Mouse (Mus musculus): Measurements from ENCODE around the gene Jmjd7. TPM values are rescaled to one million over a fixed set of nuclear protein-coding genes. Genes with fewer than 3 reads are reported as not detected.

Gene Jmjd7
- total RNA-seq, 1 experiment: 7.2 TPM

GRCm38 (mm10) chr2:120011462-120012200 is 15.7 kb upstream of the Jmjd7 start:
- in situ Hi-C loops (cut with MboI; ENCODE audit: low sequenced_read_pairs in 2 of 2, unreplicated experiment in 2 of 2): no loop called here
- no peak overlapping the region for H3K27ac ChIP-seq (ENCODE audit: insufficient read depth, low read depth, low read length, poor library complexity, severe bottlenecking)
- H3K9me3 ChIP-seq (ENCODE audit: control insufficient read depth, insufficient read depth, low read depth, low read length): no peaks in the 10 kb centered on the region
- H3K4me1 ChIP-seq (ENCODE audit: control insufficient read depth in 2 of 2, insufficient read depth in 2 of 2, low read length in 2 of 2, poor library complexity in 1 of 2): 0 out of 4 replicates have a peak, but pooled peaks cover 0 to 1% of the 10 kb centered on the region in 2 experiments
- peak; percentile 34 for DNase-seq (ENCODE audit: low read depth, low spot score)
- H3K36me3 ChIP-seq (ENCODE audit: control insufficient read depth, insufficient read depth, low read length, poor library complexity, severe bottlenecking): no peaks in the 10 kb centered on the region
- no peak overlapping the region for H3K9ac ChIP-seq (ENCODE audit: insufficient read depth, low read depth, low read length, poor library complexity, severe bottlenecking)
- H3K4me3 ChIP-seq (ENCODE audit: insufficient read depth in 1 of 2, low read depth in 1 of 2, low read length in 2 of 2, poor library complexity in 1 of 2, severe bottlenecking in 1 of 2): no peak overlapping the region
- TF ChIP-seq ZC3H11A (IDR thresholded peaks at IDR 0.05; ENCODE audit: borderline replicate concordance, low read depth, low read length): no peak
- no peak for TF ChIP-seq ZNF384 (IDR thresholded peaks at IDR 0.05; ENCODE audit: low read depth, low read length)
- no peak for TF ChIP-seq HCFC1 (IDR thresholded peaks at IDR 0.05; ENCODE audit: borderline replicate concordance, insufficient read depth, low read length)
- no peak for TF ChIP-seq CHD2 (IDR thresholded peaks at IDR 0.05; ENCODE audit: low read depth, low read length)
- no peak for TF ChIP-seq MAFK (IDR thresholded peaks at IDR 0.05; ENCODE audit: insufficient read depth, low read depth, low read length)

GRCm38 (mm10) chr2:120012924-120013323 is 14.4 kb upstream of the Jmjd7 start:
- no peak for DNase-seq (ENCODE audit: low read depth, low spot score)
- Histone ChIP-seq H3K9me3 (ENCODE audit: control insufficient read depth, insufficient read depth, low read depth, low read length) (no peaks in the 10 kb centered on the region), H3K36me3 (ENCODE audit: control insufficient read depth, insufficient read depth, low read length, poor library complexity, severe bottlenecking) (no peaks in the 10 kb centered on the region), H3K4me1 (ENCODE audit: control insufficient read depth in 2 of 2, insufficient read depth in 2 of 2, low read length in 2 of 2, poor library complexity in 1 of 2) (no peaks in the 10 kb centered on the region), H3K9ac (ENCODE audit: insufficient read depth, low read depth, low read length, poor library complexity, severe bottlenecking) (no peak overlapping the region), H3K27ac (ENCODE audit: insufficient read depth, low read depth, low read length, poor library complexity, severe bottlenecking) (no peak overlapping the region), H3K4me3 (ENCODE audit: insufficient read depth in 1 of 2, low read depth in 1 of 2, low read length in 2 of 2, poor library complexity in 1 of 2, severe bottlenecking in 1 of 2) (no peak overlapping the region)
- TF ChIP-seq CHD2 (IDR thresholded peaks at IDR 0.05; ENCODE audit: low read depth, low read length) (no peak), ZC3H11A (IDR thresholded peaks at IDR 0.05; ENCODE audit: borderline replicate concordance, low read depth, low read length) (no peak), MAFK (IDR thresholded peaks at IDR 0.05; ENCODE audit: insufficient read depth, low read depth, low read length) (no peak), ZNF384 (IDR thresholded peaks at IDR 0.05; ENCODE audit: low read depth, low read length) (no peak), HCFC1 (IDR thresholded peaks at IDR 0.05; ENCODE audit: borderline replicate concordance, insufficient read depth, low read length) (no peak)
- in situ Hi-C loops (cut with MboI; ENCODE audit: low sequenced_read_pairs in 2 of 2, unreplicated experiment in 2 of 2): no loop called here

- TF ChIP-seq ZC3H11A (IDR thresholded peaks at IDR 0.05; ENCODE audit: borderline replicate concordance, low read depth, low read length) (no peak), MAFK (IDR thresholded peaks at IDR 0.05; ENCODE audit: insufficient read depth, low read depth, low read length) (no peak), ZNF384 (IDR thresholded peaks at IDR 0.05; ENCODE audit: low read depth, low read length) (no peak), CHD2 (IDR thresholded peaks at IDR 0.05; ENCODE audit: low read depth, low read length) (no peak), HCFC1 (IDR thresholded peaks at IDR 0.05; ENCODE audit: borderline replicate concordance, insufficient read depth, low read length) (no peak)
- no peaks in the 10 kb centered on the region for H3K9me3 ChIP-seq (ENCODE audit: control insufficient read depth, insufficient read depth, low read depth, low read length)
- H3K4me1 ChIP-seq (ENCODE audit: control insufficient read depth in 2 of 2, insufficient read depth in 2 of 2, low read length in 2 of 2, poor library complexity in 1 of 2): no peaks in the 10 kb centered on the region
- H3K27ac ChIP-seq (ENCODE audit: insufficient read depth, low read depth, low read length, poor library complexity, severe bottlenecking): no peak overlapping the region
- no peak for DNase-seq (ENCODE audit: low read depth, low spot score)
- in situ Hi-C loops (cut with MboI; ENCODE audit: low sequenced_read_pairs in 2 of 2, unreplicated experiment in 2 of 2): no loop called here
- no peak overlapping the region for H3K4me3 ChIP-seq (ENCODE audit: insufficient read depth in 1 of 2, low read depth in 1 of 2, low read length in 2 of 2, poor library complexity in 1 of 2, severe bottlenecking in 1 of 2)
- H3K36me3 ChIP-seq (ENCODE audit: control insufficient read depth, insufficient read depth, low read length, poor library complexity, severe bottlenecking): no peaks in the 10 kb centered on the region
- H3K9ac ChIP-seq (ENCODE audit: insufficient read depth, low read depth, low read length, poor library complexity, severe bottlenecking): no peak overlapping the region
Measured at GRCm38 (mm10) chr2:120013831-120014486, 13.3 kb upstream of the Jmjd7 start.

GRCm38 (mm10) chr2:120015882-120016281 is 11.4 kb upstream of the Jmjd7 start:
- Histone ChIP-seq H3K36me3 (ENCODE audit: control insufficient read depth, insufficient read depth, low read length, poor library complexity, severe bottlenecking) (no peaks in the 10 kb centered on the region; the same call in 1 of the 2 replicates), H3K4me1 (ENCODE audit: control insufficient read depth in 2 of 2, insufficient read depth in 2 of 2, low read length in 2 of 2, poor library complexity in 1 of 2) (no peaks in the 10 kb centered on the region)
- in situ Hi-C loops (cut with MboI; ENCODE audit: low sequenced_read_pairs in 2 of 2, unreplicated experiment in 2 of 2): no loop called here

More at GRCm38 (mm10) chr2:120015882-120016281, 11.4 kb upstream of the Jmjd7 start:
- no peaks in the 10 kb centered on the region for H3K9me3 ChIP-seq (ENCODE audit: control insufficient read depth, insufficient read depth, low read depth, low read length)
- H3K9ac ChIP-seq (ENCODE audit: insufficient read depth, low read depth, low read length, poor library complexity, severe bottlenecking): no peak overlapping the region
- no peak overlapping the region for H3K4me3 ChIP-seq (ENCODE audit: insufficient read depth in 1 of 2, low read depth in 1 of 2, low read length in 2 of 2, poor library complexity in 1 of 2, severe bottlenecking in 1 of 2)
- no peak for TF ChIP-seq MAFK (IDR thresholded peaks at IDR 0.05; ENCODE audit: insufficient read depth, low read depth, low read length)
- TF ChIP-seq ZC3H11A (IDR thresholded peaks at IDR 0.05; ENCODE audit: borderline replicate concordance, low read depth, low read length): no peak
- TF ChIP-seq ZNF384 (IDR thresholded peaks at IDR 0.05; ENCODE audit: low read depth, low read length): no peak
- no peak for TF ChIP-seq CHD2 (IDR thresholded peaks at IDR 0.05; ENCODE audit: low read depth, low read length)
- no peak for TF ChIP-seq HCFC1 (IDR thresholded peaks at IDR 0.05; ENCODE audit: borderline replicate concordance, insufficient read depth, low read length)
- no peak overlapping the region for H3K27ac ChIP-seq (ENCODE audit: insufficient read depth, low read depth, low read length, poor library complexity, severe bottlenecking)
- no peak for DNase-seq (ENCODE audit: low read depth, low spot score)

All from ES-E14 (cell line).